ENCODE assay signal across 8 mouse cellular contexts in the genomic region with DNA sequence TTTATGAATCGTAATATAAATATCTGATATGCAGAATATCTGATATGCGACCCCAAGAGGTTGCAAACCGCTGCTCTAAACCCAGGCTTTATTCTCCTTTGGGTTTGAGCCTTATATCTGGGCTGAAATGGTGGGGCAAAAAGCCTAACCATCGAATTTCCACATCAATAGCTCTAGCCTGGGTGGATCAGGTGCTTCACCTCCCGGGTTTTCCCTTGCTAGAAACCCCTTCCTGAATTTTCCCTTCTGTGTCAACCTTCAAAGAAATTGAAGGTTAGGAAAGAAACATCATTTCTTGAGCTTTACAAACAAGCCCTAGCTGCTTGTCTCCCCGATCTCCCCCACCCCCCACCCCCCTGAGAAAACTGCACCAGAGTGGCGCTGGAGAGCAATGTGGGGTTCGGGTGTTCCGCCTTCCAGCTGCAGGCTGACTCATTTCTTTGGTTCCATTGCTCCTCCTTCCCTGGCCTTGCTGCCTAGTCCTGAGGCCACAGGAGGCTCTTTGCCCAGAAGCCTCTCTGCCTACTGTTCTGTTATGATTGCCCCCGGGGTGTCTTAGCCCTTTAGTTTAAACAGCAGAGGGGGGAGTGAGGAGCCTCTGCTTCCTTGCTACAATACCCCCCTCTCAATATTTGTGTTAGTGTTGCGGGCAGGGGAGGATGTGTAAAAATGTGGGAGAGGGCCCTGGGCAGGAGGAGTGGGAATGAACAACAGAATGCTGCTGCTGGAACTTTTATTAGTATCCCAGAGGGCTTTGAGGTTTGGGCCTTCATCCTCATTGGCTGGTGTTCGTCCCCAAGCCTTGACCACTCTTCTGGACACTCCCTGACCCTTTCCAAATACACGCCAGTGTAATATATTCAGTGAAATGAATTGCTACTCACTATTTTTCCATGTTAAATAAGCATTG. TPM values are rescaled to one million over a fixed set of nuclear protein-coding genes. Genes with fewer than 3 reads are reported as not detected.
A peak's percentile ranks its signal among the peaks of the same experiment; 100 is the strongest.
DNase-seq lines count a peak whose midpoint lies in the region; ATAC-seq lines count a peak whose summit lies in the region.
"Had no signal": no experiment of that assay in that cellular context is flagged by ENCODE, and none has a peak within 500 bp of the region (broad histone marks: within the 10 kb centered on the region; RNA-seq: fewer than 3 reads in every experiment).

No protein-coding gene starts in this region.

- peak overlapping the region; percentile 88 for H3K27ac ChIP-seq in hindbrain, embryonic 13.5 days
- peak overlapping the region; percentile 70 for H3K27ac ChIP-seq in midbrain, embryonic 13.5 days

- DNase-seq in MN1 (ENCODE audit: low spot score): peak; percentile 81
- DNase-seq in adrenal gland, adult 8-10 months: peak; percentile 44
- no peak for DNase-seq in thymus, postnatal 4 days
- no peak for DNase-seq in thymus, postnatal 10 days (ENCODE audit: low spot score in 2 of 2)
- DNase-seq in kidney, postnatal 14 days: no peak

- ATAC-seq in hindbrain, embryonic 13.5 days (ENCODE audit: low FRiP score): peak; percentile 44
- ATAC-seq in midbrain, embryonic 13.5 days: peak; percentile 81

- H3K27me3 ChIP-seq in hindbrain, embryonic 13.5 days: no peaks in the 10 kb centered on the region
- peaks cover 4% of the 10 kb centered on the region; the same call in 1 of the 2 replicates for H3K27me3 ChIP-seq in midbrain, embryonic 13.5 days

- H3K4me1 ChIP-seq in hindbrain, embryonic 13.5 days (replicated peaks): peaks cover 22% of the 10 kb centered on the region
- peaks cover 32% of the 10 kb centered on the region for H3K4me1 ChIP-seq in midbrain, embryonic 13.5 days (replicated peaks)

- H3K36me3 ChIP-seq in hindbrain, embryonic 13.5 days: no peaks in the 10 kb centered on the region
- no peaks in the 10 kb centered on the region for H3K36me3 ChIP-seq in midbrain, embryonic 13.5 days

- H3K4me2 ChIP-seq in hindbrain, embryonic 13.5 days: peak overlapping the region; percentile 40
- H3K4me2 ChIP-seq in midbrain, embryonic 13.5 days (replicated peaks): peak overlapping the region; percentile 44

- H3K9ac ChIP-seq in hindbrain, embryonic 13.5 days: peak overlapping the region; percentile 40
- H3K9ac ChIP-seq in midbrain, embryonic 13.5 days (replicated peaks): no peak overlapping the region

- 21% methylated on average over 13 of the region's 13 CpGs for WGBS in hindbrain, embryonic 13.5 days
- 14% methylated on average over 13 of the region's 13 CpGs for WGBS in midbrain, embryonic 13.5 days

- H3K4me3 ChIP-seq in hindbrain, embryonic 13.5 days: peak overlapping the region; percentile 16; the same call in 1 of the 2 replicates
- H3K4me3 ChIP-seq in midbrain, embryonic 13.5 days (replicated peaks): no peak overlapping the region

- H3K9me3 ChIP-seq in hindbrain, embryonic 13.5 days: no peaks in the 10 kb centered on the region
- no peaks in the 10 kb centered on the region for H3K9me3 ChIP-seq in midbrain, embryonic 13.5 days

RNA-seq across cellular contexts. Expression of gene Mab21l2, which starts 9.5 kb away (rescaled TPM):
- total RNA-seq in adrenal gland, adult 8-10 months (2022): 10 to 100 TPM in 3 of 4 experiments, 1 to 10 TPM in 1; 9.7 to 19.0 (median 15.5) TPM
- polyA plus RNA-seq in hindbrain, embryonic 13.5 days (2015; fragmentation: Nextera tagmentation; extraction: Ambion mirVana): 258 and 288 TPM in 2 replicates
- polyA plus RNA-seq in midbrain, embryonic 13.5 days (2015; fragmentation: Nextera tagmentation; extraction: Ambion mirVana): 89.1 and 122 TPM in 2 replicates
- polyA plus RNA-seq: gonadal fat pad, adult 2 months had no signal

Comparison
In these comparisons a context has a peak if more than half of its experiments do, and no peak if none do; other contexts are left out.
1. DNase-seq: peak in MN1 (single experiment) and adrenal gland, adult 8-10 months (single experiment); none in thymus, postnatal 4 days (single experiment), thymus, postnatal 10 days (0 of 2) and kidney, postnatal 14 days (single experiment).